Mouse (Mus musculus) adipocyte (in vitro differentiated cells): Measurements from ENCODE around the gene Khdrbs1.
"Not testable (repeated sequence)": the region's sequence is repeated elsewhere in the genome, so short reads cannot be mapped to it uniquely, and the experiment has no call there.

Experiments used
- DNase-seq: peaks from one replicate; pipeline ENCODE4 v3.0.0-alpha.2; 2016; ENCODE audit warnings: low spot score

Gene Khdrbs1

DNA sequence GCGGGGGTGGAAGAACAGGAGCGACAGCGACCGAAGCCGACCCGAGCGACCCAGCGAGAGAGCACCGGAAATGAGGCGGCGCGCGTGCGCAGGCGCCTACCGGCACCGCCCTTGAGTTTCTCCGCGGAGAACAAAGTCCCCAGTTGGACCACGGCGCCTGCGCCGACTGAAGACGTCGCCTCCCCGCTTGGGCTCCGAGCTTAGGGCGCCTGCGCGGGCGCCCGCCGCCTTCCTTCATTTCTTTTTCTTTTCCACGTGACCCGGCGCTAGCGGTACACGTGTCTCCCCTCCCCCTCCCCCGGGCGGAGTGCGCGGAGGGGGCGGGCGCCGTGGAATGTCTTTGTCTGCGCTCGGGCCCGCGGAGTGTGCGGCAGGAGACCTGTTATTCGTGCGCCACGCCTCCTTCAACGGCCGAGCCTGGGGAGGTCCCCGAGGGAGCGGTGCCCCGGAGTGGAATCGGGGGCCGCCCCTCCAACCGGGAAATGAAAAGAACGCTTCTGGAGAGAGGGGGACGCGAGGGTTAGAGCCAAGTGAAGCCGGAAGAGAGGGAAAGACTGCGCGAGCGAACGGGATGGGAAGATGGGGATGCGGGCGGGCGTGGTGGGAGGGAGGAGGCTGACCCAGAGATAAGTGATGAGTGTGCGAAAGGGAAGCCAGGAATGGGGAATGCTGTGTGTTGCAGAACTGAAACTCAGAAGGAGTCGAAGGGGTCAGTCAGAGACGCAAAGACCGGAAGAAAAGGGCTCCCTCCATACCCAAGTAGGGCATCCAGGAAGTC is at the start of gene Khdrbs1:
Gene Khdrbs1, minus strand, starts transcription at position 72 of the 778 bp plus-strand sequence.
- DNase-seq: peak; percentile 98

DNA sequence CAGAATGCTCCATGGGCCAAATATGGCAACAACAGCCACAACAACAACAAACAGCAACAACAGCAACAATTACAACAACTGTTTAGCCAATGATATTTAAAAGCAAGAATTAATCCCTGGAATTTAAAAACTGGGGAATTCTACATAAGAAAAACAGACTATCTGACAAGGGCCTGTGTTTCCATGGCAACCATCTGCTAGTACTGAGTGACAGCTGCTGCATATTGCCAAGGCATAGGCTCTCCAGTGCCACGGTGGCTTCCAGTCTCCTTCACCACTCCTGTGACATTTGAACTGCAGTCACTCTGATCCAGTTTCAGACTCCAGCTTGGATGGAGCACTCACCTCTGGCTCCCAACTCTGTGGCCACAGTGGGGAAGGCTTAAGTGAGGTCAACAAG is 49.3 kb upstream of the Khdrbs1 start:
- DNase-seq: no peak

DNA sequence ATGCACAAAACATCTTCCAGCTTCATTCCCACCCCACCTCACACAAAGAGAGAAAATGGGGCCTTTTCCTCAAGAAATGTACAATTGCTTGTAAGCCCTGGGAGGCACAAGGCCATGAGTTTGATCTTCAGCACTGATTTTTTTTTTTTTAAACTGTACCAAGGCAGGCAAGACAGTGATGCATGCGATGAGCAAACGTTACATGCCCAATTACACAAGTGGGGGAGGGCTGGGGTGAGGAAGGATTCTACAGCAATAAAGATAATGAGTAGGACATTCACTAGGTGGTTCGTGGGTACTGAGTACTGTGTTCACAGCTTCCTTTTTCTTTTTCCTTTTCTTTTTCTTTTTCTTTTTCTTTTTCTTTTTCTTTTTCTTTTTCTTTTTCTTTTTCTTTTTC is 48.4 kb upstream of the Khdrbs1 start:
- no peak for DNase-seq

DNA sequence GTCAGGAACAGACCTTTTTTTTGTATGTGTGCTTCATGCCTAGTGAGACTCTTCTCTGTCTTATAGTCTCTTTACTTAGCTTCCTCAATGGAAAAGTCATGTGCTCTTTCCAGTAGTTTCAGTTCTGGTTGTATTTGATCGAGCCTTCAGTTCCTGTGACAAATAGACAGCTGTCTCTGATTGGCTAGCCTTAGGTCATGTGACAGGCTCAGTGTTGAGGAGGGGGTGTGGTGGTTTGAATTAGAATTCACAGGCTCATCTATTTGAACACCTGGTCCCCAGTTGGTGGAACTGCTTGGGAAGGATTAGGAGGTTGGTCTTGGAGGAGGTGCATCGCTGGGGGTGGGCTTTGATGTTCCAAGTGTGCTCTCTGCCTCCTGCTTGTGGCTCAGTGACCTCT is 47.5 kb upstream of the Khdrbs1 start:
- DNase-seq: no peak

DNA sequence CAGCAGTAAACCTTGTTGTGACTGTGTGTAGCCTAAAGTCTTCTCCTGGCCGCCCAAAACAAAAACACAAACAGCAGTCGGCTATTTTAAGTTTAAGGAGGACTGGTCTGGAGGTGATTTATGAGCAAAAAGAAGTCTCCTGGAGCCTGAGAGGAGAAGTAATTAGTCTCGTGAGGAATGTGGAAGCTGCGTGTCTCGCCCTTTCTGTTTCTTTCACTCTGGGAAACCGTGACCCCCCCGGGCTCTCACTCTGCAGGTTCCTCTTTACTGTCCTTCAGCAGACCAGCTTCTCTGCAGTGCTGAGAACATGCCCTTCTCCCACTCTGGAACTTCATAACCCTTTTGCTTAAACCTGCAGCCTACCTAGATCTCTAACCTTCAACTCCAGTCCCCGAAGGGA is 46.6 kb upstream of the Khdrbs1 start:
- no peak for DNase-seq

DNA sequence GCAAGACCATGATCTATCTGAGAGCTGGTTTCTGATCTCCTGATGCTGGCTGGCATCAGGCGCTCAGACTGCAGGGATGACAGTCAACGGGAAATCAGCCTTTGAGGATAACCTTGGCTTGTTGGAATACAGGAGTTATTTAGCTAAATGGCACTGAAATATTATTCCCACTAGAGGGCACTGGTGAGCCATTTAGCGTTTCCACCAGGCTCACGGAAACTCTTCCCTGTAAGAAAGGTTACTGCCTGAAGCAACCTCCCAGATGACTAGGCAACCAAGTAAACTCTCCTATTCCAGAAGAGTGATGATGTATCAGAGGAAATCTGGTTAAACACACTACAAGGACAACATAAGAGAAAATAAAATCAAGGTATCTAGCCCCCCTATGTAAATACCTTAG is 43.1 kb upstream of the Khdrbs1 start:
- peak; percentile 90 for DNase-seq

DNA sequence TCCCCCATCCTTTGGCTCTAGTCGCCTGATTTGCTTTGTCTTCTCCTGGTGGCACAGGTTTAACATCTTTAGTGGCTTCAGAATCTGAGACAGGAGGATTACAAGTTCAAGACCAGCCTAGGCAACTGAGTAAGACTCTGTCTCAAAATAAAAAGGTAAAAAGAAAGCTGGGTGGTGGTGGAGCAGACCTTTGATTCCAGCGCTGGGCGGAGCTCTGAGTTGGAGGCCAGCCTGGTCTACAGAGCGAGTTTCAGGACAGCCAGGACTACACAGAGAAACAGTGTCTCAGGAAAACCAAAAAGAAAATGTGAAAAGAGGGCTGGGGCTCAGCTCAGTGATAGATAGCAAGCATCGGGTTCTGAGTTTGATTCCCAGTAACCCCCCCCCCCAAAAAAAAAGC is 41.4 kb upstream of the Khdrbs1 start:
- DNase-seq: no peak

DNA sequence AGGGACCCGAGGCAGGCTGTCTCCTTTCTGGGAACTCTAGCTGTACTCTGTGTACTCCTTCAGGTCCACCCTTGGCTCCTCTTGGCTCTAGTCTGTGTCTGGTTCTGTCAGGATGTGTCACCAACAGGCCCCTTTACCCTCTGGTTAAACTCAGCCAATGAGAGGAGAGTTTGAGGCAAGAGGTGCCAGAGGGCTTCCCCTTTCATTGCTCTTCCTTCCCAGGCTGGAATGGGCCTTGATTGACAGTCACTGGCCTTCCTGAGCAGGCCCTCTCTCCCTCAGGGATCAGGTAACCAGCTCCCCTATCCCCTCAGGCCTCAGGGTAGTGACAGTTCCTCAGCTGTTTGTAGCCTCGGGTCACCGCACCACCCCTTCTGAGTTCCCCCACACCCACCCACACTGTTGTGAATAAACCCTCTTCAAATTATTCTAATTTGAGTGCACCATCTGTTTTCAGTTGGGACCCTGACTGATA is 40.8 kb upstream of the Khdrbs1 start:
- peak; percentile 63 for DNase-seq

DNA sequence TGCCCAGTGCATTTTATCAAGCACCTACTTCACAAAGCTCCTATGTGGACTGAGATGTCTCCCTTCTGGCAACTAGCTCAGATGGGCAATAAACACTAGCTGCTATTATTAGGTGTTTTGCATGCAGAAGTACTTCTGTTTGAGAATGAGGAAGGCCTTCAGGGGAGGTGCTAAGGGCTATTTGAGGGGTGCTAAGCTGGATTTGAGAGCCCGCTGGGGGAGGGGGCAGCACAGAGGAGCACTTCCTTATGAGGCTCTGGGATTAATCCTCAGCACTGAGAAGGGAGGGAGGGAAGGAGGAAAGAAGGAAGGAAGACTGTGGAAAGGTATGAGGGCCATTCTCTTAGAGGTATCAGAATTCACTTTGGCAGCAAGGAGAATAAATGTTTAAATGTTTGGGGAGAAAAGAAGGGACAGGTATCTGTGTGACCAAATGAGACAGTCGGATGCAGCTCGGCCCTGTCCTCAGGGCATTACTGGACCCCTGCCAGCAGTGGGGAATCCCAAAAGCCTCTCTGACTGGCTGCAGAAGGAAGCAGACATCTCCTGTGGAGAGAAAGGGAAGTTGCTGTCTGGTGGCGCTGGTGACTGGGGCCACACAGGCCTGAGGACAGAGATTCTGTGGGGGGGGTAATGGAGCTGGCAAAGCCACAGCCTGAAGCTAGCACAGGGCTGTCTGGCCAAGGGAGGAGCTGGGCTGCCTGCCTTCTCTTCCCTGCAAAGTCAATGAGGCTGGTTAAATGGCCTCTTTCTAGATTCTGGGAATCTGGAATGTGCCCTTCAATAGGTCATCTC is 40.0 kb upstream of the Khdrbs1 start:
- no peak for DNase-seq

DNA sequence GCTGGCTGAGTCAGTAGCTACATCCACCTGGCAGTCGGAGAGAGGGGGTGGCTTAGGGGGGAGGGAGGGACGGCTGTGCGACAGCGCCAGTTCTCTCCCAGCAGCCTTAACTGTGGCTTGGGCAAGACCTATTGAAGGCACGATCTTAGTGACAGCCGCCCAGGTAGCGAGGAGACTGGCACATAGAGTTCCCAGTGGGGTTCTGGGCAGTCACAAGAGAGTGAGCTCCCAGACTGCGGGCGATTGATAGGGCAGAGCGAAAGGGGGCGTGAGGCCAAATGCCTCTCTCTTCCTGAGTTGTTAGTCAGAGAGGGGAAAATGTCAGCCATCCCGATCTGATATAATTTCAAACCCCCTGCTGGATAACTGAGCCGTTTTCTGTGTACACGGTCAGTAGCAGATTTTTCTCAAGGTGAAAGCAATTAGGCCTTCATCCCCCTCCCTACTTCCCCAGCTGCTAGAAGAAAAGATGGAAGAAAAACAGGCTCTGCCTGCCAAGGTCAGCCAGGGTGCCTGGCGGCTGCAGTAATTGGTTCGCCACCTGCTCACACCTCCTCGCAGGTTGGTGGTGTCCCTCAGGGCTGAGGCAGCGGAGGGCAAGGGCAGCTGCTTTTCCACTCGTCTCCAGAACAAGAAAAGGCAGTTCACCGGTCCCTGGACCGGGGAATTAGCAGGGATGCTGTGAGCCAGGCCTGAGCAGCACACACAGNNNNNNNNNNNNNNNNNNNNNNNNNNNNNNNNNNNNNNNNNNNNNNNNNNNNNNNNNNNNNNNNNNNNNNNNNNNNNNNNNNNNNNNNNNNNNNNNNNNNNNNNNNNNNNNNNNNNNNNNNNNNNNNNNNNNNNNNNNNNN is 29.8 kb upstream of the Khdrbs1 start:
- DNase-seq: no peak

DNA sequence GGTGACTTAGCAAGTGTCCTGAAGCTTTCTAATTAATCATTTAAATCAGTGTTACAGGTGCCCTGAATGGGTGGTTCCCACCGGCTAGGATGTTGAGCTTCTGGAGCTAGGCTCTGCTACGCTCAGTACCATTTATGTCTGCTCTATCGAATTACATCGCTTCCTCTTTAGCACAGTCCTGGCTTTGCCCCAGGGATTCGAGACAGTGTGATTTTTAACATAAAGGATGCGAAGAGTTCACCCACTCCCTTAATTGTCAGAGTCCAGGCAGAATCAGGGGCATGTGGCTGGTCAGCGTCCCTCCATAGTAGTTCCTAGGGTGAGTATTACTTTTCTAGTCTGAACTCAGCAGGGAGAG is 29.2 kb upstream of the Khdrbs1 start:
- no peak for DNase-seq

DNA sequence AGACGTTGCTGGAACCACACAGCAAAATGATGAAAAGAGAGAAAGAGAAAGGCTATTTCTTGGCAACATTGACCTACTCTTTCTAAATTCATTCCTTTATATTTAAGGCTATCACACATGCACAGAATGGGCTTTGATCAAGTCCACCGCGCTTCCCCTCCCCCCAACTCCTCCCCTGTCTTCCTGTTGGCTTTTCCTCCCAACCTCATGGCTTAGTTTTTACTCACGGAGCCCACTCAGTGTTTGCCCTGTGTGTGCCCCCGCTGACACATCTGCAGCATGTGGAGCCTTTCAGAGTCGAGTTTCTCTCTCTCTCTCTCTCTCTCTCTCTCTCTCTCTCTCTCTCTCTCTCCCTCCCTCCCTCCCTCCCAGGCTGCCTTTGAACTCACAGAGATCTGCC is 28.5 kb upstream of the Khdrbs1 start:
- no peak for DNase-seq

DNA sequence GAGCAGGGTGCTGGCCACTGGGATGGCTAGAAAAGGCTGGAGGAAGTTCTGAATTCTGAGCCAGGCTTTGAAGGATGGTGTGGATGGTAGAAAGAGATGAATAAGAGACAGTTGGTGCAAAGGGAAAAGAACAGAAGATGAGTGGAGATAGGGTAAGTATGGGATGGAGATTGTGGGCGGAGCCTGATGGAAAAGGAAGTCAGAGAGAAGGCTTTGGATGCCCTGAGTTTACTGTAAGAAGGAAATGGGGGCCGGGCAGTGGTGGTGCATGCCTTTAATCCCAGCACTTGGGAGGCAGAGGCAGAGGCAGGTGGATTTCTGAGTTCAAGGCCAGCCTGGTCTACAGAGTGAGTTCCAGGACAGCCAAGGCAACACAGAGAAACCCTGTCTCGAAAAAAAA is 26.6 kb upstream of the Khdrbs1 start:
- DNase-seq: not testable (repeated sequence)

DNA sequence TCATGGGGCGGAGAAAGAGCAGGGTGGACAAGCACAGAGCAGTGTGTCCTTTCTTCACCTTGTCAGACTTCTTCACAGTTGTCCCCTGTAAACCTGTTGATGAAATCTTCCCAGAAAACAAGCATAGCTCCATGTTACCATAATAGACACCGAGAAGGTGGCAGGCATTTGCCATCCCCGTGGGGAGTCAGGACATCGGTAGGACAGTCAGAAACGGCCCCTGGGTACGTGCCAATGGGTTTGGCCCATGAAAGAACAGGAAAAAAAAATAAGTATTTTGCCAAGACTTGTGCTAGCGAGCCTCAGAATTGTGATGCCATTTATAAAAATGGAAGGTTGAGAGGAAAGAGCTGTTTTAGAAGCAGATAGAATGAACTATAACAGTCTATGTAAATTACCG is 25.7 kb upstream of the Khdrbs1 start:
- DNase-seq: no peak

DNA sequence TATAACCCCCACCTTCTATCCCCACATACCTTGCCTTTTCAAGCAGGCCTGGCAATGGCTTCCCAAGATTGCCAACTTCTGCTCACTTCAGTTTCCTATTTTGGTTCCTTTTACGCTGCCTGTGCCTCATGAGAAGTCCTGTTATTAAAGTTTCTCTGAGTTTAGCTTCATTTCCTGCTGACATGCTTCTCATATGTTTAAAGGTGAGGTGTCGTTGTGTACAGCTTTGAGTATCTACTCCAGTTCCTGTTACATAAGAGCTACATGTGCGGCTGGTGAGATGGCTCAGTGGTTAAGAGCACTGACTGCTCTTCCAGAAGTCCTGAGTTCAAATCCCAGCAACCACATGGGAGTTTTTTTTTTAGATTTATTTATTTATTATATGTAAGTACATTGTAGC is 23.2 kb upstream of the Khdrbs1 start:
- DNase-seq: no peak

DNA sequence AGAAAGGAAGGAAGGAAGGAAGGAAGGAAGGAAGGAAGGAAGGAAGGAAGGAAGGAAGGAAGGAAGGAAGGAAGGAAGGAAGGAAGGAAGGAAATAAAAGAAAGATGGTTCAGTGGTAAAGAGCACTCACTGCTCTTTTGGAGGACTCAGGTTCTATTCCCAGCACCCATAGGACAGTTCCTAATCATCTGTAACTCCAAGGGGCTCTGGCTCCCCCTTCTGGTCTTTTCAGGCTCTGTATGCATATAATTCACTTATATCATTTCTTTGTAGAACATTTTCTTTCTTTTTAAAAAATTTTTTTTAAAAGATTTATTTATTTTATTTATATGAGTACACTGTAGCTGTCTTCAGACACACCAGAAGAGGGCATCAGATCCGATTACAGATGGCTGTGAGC is 20.4 kb upstream of the Khdrbs1 start:
- not testable (repeated sequence) for DNase-seq

DNA sequence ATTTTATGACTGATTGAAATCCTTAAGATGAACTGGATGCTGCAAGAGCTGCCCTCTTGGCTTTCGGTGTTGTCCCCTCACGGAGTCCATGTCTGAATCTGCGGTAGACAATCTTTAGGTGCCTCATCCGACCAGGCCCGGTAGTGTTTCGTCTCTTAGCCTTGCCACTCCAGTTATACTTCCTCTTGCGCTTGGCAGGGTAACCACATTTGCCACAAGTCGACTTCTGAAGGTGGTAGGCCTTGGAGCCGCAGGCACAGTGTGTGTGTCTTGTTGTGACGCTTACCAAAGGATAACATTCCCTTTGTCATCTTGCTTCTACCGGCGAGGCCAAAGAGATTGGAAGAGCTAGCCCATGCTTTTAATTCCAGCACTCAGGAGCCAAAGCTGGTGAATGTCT is 19.5 kb upstream of the Khdrbs1 start:
- DNase-seq: no peak

DNA sequence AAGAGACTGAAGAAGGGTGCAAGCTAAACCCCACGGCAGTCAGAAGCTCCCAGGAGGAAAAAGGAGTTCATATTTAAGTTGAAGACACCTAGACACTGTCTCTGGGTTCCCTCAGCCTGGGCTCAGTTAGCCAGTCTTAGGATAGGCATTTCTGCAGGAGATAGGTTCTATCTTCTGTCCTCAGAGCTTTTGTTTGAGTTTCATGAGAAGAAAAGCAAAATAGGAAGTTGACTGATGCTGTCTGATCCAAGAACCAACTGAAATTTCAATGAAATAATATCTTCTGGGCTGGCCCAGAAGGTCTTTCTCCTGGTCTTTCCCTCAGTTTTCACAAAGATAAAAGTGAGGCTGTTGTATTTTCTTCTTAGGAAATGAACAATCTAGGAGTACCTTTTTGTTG is 13.4 kb upstream of the Khdrbs1 start:
- DNase-seq: no peak

DNA sequence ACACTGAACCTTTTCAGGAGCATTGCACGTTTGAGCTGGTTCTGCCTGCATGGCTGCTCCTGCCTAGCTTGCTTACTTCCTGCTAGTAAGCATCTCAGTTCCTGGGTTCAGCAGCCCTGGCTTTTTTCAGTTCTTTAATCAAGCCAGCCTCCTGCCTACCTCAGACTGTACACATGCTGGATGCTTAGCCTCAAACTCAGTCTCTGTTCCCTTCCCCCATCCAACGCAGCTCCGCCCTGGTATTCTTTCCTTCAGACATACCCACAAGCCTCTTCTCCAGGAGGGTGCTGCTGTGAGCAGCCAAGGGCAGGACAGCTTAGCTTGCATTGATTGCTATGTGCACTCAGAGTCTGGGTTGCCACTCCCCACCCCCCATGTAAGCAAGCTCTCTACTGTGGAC is 12.6 kb upstream of the Khdrbs1 start:
- no peak for DNase-seq

DNA sequence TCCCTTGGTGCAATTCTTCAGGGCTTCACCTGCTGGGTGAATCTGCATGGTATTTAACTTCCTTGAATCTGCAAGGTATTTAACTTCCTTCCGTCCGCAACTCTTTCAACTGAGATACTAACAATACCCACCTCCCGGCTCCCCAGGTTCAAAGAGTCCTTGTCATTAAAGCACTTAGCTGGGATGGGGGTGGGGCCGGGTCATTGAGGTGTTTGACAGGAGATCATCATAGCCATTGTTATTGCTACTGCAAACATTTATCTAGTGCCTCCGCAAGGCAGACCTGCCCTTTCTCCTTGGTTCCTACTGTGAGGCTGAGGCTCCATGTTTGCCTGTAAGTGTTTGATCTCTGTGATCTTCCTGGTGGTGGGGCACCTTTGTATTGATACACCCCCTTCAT is 8.3 kb upstream of the Khdrbs1 start:
- no peak for DNase-seq

DNA sequence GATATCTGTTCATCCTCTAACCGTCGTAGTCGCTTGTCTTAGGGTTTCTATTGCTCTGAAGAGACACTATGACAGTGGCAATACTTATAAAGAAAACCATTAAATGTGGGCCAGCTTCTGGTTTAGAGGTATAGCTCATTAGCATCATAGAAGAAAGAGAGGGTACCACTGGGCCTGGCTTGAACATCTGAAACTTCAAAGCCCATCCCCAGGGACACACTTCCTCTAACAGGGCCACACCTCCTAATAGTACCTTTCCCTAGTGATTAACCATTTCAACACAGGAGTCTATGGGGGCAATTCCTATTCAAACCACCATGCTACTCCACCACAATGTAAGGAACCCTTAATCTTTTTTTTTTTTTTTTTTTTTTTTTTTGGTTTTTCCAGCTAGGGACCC is 4.5 kb upstream of the Khdrbs1 start:
- no peak for DNase-seq

DNA sequence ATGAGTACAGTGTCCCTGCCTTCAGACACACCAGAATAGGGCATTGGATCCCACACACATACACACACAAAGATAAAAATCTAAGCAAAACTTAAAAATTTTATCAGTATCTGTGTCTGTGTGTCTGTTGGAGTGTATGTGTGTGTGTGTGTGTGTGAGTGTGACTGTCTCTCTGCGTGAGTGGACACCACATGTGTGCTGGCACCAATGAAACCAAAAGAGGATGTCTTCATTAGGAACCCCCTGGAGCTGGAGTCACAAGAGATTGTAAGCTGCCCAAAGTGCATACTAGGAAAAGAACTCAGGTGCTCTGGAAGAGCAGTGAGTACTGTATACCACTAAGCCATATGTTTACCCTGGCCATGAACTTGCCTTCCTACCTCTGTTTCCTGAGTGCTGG is 4.0 kb upstream of the Khdrbs1 start:
- no peak for DNase-seq

DNA sequence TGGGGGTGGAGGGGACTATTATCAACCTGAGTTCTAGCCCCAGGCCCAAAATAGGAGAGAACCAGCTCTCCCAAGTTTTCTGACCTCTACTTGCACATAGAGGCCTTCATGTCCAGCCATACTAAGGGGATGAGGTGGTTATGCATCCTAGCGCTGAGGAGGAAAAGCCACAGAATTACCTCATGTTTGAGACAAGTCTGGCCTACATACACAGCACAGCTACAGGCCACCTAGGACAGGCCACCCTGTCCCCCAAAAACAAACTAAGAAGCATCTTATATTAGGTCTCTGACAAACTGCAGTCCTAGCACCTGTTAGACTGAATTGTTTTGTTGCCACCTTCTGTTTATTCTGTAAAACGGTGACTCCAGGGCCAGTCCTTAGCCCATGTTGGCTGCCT is 1.4 kb upstream of the Khdrbs1 start:
- no peak for DNase-seq
